Mouse (Mus musculus): ENCODE measurements around the gene Abcc5.
"Not testable (repeated sequence)": the region's sequence is repeated elsewhere in the genome, so short reads cannot be mapped to it uniquely, and the experiment has no call there.

Abcc5 gene

DNA sequence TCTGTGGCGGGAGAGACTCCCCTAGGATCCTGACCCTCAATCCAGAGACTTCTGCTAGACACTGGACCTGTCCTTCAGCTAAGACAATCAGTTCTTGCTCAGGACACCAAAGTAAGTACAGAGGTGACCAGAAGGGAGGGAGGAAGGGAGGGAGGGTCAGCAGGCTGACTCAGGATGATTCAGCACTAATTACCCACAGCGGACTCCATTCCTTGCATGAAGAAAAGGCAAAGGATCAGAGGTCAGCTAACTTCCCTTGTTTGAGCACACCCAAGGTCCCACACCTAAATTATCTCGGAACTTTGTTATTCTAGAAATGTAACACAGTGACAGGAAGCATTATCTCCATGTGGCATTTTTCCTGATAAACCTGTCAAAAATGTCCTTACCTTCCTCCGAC, 54.5 kb downstream of the Abcc5 start:
- in situ Hi-C loops (cut with MboI; ENCODE audit: unreplicated experiment in 2 of 2) = no loop called here

- in situ Hi-C loops (cut with MboI; ENCODE audit: unreplicated experiment in 2 of 2) = no loop called here
Measured at GRCm38 (mm10) chr16:20368221-20368620, 58.0 kb downstream of the Abcc5 start.

DNA sequence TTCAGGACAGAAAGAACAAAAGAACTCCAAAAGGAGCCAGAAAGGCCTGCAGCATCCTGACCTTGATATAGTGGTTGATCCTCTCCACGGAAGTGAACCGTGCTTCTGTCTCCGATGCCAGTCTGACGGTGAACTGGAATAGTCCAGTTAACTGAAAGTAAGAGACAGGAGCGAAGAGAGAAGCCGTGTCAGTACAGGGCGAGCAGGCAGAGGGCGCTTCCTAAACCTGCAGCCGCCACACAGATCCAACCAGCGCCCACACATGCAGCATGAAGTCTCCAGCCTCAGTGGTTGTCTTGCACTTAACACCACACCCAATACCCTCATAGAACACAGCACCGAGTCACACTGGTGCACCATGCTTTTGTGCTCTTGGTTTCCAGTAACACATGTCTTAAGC, 64.1 kb downstream of the Abcc5 start:
- in situ Hi-C loops (cut with MboI; ENCODE audit: unreplicated experiment in 2 of 2) = no loop called here

DNA sequence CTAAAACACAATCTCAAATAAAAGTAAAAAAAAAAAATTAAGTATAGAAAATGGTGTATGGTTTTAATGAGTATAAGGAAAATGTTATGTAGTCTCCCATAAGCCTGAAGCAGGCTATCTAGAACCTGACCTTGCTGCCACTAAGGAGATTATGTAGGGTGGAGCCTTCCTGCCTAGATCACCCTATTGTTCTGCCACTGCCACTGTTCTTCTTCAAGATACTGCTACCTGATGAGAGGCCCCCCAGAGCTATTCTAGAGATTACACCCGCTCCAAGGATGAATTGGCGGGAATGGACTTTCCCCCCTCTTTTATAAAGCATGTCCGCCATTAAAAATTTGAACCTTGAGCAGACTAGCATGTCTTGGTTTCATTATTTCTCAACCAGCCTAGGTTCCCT, 64.7 kb downstream of the Abcc5 start:
- in situ Hi-C loops (cut with MboI; ENCODE audit: unreplicated experiment in 2 of 2) = not testable (repeated sequence)

DNA sequence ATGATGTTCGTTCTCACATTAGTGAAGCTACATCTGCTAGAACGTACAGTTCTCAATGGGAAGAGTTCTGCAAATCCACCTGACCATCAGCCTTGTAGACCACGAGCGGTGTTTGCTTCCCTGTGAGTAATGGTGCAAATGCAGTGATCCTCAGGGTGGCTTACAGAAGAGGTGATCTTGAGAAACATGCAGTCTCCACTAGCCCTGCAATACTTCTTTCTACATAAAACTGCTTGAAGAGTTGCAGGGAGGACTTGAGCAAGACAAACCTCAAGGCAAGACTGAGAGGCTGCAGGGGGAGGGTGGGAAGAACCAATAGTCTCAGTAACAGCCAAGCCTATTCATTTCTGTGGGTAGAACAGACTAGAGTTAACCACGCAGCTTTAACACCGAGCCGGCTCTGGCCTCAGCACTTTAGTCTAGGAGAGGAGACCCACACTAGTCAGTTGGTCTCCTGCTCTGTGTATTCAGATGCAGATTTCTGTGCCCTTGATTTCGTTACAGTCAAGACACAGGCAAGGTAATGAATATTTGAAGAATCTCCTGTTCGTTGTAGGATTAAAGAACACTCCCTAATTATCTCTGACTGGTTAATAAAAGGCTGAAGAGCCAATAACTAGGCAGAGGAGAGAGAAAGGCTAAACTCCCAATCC, 66.4 kb downstream of the Abcc5 start:
- in situ Hi-C loops (cut with MboI; ENCODE audit: unreplicated experiment in 2 of 2) = no loop called here

DNA sequence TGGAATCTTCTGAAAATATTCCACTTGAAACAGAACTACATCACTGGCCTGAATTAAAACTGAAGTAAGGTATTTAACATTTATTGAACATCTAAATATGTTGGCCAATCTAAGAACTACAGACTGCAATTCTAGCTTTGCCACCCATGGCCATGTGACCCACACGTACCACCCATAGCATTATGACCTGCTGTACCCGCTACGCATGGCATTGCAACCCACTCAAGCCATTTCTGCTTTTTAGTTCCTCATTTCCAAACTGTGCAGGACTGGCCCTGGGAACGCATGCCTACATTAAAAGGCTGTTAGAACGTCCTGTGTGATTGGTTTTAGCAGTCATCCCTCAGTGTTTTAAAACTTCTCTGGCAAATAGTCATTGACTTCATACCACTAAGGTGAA, 68.4 kb downstream of the Abcc5 start:
- in situ Hi-C loops (cut with MboI; ENCODE audit: unreplicated experiment in 2 of 2) = no loop called here

DNA sequence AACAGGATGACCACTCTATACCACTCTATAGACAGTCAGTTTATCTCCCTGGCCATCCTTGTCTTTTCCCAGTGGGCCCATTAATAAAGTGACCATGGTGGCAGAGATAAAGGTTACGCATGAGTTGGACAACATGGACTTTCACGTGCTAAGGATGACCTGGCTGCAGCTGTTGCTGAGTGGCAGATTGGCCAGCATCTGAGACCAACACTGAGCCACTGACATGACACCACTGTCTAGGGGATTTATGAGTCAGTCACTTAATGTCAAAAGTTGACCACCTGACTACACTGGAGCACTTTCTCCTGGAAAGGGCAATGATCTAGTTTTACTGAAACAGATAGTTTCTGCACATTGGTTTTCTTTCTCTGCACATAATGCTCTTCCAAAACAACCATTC, 71.4 kb downstream of the Abcc5 start:
- in situ Hi-C loops (cut with MboI; ENCODE audit: unreplicated experiment in 2 of 2) = no loop called here

GRCm38 (mm10) chr16:20354011-20354410, 72.2 kb downstream of the Abcc5 start:
- in situ Hi-C loops (cut with MboI; ENCODE audit: unreplicated experiment in 2 of 2) = no loop called here

DNA sequence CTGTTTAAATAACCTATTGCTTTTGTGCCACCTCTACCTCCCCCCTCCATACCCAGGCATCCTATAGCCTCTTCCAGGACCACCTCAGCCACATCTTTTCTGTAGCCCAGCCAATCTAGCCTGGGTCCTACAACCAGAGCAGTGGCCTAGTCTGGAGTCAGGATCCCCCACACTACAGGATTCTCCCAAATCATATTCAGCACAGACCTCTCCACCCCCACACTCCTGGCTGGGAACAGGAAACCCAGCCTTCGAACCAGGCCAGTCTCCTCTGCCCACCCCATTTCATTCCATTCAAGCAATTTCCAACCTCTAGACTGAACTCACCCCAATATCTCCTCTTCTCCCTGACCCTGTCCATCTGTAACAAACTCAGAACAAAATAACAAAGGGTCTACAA, 80.7 kb downstream of the Abcc5 start:
- in situ Hi-C loops (cut with MboI; ENCODE audit: unreplicated experiment in 2 of 2) = no loop called here

GRCm38 (mm10) chr16:20338616-20339015, 87.6 kb downstream of the Abcc5 start:
- in situ Hi-C loops (cut with MboI; ENCODE audit: unreplicated experiment in 2 of 2) = no loop called here

- in situ Hi-C loops (cut with MboI; ENCODE audit: unreplicated experiment in 2 of 2) = no loop called here
Measured at GRCm38 (mm10) chr16:20334918-20335317, 91.3 kb downstream of the Abcc5 start.

DNA sequence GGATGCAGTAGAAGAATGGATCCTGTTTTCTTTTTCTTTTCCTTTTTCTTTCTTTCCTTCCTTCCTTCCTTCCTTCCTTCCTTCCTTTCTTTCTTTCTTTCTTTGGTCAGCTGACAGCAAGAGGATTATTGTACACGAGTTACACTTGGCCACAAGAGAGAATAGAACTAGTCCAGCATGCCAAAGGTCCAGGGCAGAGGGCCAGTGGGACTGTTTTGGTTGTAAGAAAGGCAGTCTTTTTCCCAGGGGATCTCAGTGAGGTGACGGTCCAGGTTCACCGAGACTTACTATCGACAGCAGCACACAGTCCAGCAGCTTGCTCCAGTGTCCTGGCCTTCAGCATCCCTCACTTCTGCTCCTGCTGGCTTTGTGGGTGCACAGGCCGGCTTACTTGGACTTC, 97.9 kb downstream of the Abcc5 start:
- in situ Hi-C loops (cut with MboI; ENCODE audit: unreplicated experiment in 2 of 2) = no loop called here

DNA sequence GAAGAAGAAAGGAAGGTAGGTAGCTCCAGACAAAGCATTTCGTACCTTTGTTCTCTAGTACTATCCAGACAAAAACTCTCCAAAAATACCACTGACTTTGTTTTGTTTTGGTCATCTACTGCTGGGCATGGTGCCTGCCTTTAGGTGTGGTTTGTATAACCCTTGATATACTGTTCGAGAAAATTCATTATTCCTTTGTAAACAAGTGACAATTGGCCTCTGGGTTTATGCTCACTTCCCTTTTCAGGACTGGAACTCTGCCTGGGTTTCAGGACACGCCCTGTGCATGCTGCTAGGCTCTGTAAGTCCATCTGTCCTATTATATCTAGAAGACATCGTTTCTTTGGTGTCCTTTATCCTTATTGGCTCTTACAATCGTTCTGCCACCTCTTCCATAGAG, 100.9 kb downstream of the Abcc5 start, which contains the start of gene Cyp2ab1:
Gene Cyp2ab1 (minus strand): TSS at position 119 of the 400 bp plus-strand sequence.
- in situ Hi-C loops (cut with MboI; ENCODE audit: unreplicated experiment in 2 of 2) = no loop called here

DNA sequence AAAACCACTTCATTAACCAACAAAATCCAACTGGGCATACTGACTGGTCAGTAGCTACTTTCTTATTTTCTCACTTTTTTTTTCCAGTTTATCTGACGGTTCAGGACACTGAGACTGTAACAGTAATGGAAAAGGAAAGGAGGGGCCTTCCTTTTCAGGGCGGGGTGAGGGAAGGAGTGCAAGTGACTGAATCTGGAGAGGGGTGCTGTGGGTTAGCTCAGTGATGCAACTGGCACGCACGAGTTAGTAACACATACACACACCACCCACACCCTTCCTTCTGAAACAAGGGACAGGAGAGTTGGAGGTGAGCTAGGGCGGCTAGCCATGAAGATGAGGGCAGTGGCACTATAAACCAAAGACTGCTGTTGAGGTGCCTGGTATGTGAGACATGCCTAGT, 102.3 kb downstream of the Abcc5 start:
- in situ Hi-C loops (cut with MboI; ENCODE audit: unreplicated experiment in 2 of 2) = no loop called here

DNA sequence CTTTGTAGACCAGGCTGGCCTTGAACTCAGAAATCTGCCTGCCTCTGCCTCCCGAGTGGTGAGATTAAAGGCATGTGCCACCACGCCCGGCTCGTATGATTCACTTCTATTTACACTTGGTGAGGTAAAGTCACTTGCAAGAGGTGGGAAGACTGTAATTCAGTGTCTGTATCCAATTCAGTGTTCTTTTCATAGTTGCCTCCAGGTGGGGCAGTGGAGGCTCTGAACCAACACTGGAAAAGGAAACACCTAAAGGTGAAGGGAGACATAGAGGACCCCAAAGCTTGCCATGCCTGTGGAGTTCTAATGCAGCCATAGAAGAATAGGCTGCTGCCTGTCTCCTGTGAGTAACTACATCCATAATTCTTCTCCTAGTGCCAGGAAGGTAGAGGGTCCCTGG, 103.9 kb downstream of the Abcc5 start:
- in situ Hi-C loops (cut with MboI; ENCODE audit: unreplicated experiment in 2 of 2) = no loop called here

DNA sequence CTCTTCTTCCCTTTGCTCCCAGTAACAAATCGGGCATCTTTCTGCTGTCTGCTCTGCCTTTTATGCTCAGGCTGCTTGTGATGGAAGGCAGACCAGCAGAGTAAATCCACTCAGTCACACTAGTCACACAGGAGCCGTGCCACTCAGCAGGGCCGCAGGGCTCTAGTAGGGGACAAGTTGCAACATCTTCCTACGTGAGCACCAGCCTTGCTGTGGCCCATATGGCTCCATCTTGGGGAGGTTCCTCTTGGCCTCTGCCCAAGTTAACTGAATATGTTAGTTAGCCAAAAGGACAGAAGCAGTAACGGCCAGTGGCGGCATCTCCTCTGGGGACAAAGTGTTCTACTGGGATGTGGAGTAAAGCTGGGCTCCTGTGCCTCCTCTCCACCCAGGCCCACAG, 109.4 kb downstream of the Abcc5 start:
- in situ Hi-C loops (cut with MboI; ENCODE audit: unreplicated experiment in 2 of 2) = no loop called here

- in situ Hi-C loops (cut with MboI; ENCODE audit: unreplicated experiment in 2 of 2) = no loop called here
Measured at GRCm38 (mm10) chr16:20315266-20315665, 110.9 kb downstream of the Abcc5 start.

GRCm38 (mm10) chr16:20312272-20312671, 113.9 kb downstream of the Abcc5 start:
- in situ Hi-C loops (cut with MboI; ENCODE audit: unreplicated experiment in 2 of 2) = no loop called here

DNA sequence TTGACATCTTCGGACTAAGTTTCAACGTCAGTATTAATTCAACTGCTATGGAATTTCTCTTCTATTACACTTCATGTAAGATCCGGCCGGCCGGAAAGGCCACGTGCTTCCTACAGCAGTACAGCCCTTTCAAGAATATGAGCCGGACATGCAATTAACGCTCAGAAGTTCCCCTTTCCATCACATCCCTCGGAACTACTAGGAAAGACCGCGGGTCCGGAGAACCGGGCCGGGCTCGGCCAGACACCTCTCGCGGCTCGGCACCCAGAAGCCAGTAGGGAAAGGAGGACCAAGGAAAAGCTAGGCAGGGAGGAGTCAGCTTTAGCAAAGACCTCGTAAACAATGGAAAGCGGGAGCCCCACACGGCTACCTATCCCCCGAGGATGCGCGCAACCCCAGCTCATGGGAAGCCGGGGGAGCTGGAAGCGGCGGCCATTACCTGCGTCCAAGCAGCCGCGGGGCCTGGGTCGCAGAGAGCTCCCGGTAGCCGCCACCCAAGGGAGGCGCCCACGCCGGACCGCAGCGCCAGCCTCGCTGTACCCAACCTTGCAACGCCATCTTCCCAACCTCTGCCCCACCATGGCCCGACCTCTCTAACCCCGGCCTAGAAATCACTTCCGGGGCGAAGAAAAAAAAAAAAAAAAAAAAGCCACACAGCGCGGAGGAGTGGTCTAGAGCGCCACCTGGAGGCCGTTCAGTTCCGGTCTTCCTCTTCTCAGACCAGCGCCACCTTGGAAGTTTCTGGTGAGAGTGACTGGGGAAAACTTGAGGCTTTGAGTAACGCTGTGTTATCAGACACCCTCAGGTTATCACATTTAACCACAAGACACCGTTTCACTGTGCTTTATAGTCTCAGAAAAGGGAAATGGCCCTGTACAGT, 124.2 kb downstream of the Abcc5 start, which contains the start of gene Parl:
Gene Parl (minus strand): TSS at position 618 of the 880 bp plus-strand sequence.
- in situ Hi-C loops (cut with MboI; ENCODE audit: unreplicated experiment in 2 of 2) = loop anchor here (5.0 to 10.0 kb wide), 3 partner anchors 575 to 637 kb away; no protein-coding TSS in a partner anchor

- in situ Hi-C loops (cut with MboI; ENCODE audit: unreplicated experiment in 2 of 2) = loop anchor here (5.0 to 10.0 kb wide), 3 partner anchors 573 to 635 kb away; no protein-coding TSS in a partner anchor
Measured at GRCm38 (mm10) chr16:20300076-20300475, 126.1 kb downstream of the Abcc5 start.

Measured in v-Abl transformed pro-B cells (cell line).